Mouse (Mus musculus) embryonic facial prominence, embryonic 12.5 days (tissue): ENCODE measurements at regions not wholly inside any gene's neighbourhood (a gene's known extent, or its start where the extent isn't known, plus 50 kb on each side); places are given as distances from the start of the nearest gene placed in this dataset.

Experiments
- ATAC-seq: fragments of 200-750 bp; cut with Nextera tagmentation; 2 replicates; pipeline ENCODE4 v1.8.0; 2017; ENCODE audit not compliant: insufficient number of reproducible peaks, insufficient read depth, low FRiP score, low TSS enrichment
- H3K27ac ChIP-seq: fragments of 300-500 bp; sonication (generic); 2 replicates; pipeline ENCODE4 v1.5.1; 2016; ENCODE audit warnings: mild to moderate bottlenecking
- H3K27me3 ChIP-seq: fragments of 300-500 bp; sonication (generic); 2 replicates; pipeline ENCODE4 v1.6.1; 2016; ENCODE audit warnings: mild to moderate bottlenecking, moderate library complexity
- H3K36me3 ChIP-seq: fragments of 300-500 bp; sonication (generic); 2 replicates; pipeline ENCODE4 v1.6.1; 2016; ENCODE audit warnings: mild to moderate bottlenecking
- H3K4me1 ChIP-seq: fragments of 300-500 bp; sonication (generic); 2 replicates; pipeline ENCODE4 v1.6.1; 2016
- H3K4me2 ChIP-seq: fragments of 300-500 bp; sonication (generic); replicated peaks from 2 replicates; pipeline ENCODE4 v1.6.1; 2016; ENCODE audit warnings: mild to moderate bottlenecking, moderate library complexity
- H3K4me3 ChIP-seq: fragments of 300-500 bp; sonication (generic); 2 replicates; pipeline ENCODE4 v1.5.1; 2016; ENCODE audit warnings: mild to moderate bottlenecking
- H3K9ac ChIP-seq: fragments of 300-500 bp; sonication (generic); 2 replicates; pipeline ENCODE4 v1.6.1; 2016; ENCODE audit warnings: mild to moderate bottlenecking, moderate library complexity
- H3K9me3 ChIP-seq: fragments of 300-500 bp; sonication (generic); 2 replicates; pipeline ENCODE4 v1.6.1; 2016; ENCODE audit warnings: mild to moderate bottlenecking, moderate library complexity
- WGBS: fragments of 180-500 bp; shearing (Covaris S2); methylation state at CpG from one replicate; pipeline ENCODE4 v1.1.7; 2016; 5-methylcytosine and 5-hydroxymethylcytosine counted together

DNA sequence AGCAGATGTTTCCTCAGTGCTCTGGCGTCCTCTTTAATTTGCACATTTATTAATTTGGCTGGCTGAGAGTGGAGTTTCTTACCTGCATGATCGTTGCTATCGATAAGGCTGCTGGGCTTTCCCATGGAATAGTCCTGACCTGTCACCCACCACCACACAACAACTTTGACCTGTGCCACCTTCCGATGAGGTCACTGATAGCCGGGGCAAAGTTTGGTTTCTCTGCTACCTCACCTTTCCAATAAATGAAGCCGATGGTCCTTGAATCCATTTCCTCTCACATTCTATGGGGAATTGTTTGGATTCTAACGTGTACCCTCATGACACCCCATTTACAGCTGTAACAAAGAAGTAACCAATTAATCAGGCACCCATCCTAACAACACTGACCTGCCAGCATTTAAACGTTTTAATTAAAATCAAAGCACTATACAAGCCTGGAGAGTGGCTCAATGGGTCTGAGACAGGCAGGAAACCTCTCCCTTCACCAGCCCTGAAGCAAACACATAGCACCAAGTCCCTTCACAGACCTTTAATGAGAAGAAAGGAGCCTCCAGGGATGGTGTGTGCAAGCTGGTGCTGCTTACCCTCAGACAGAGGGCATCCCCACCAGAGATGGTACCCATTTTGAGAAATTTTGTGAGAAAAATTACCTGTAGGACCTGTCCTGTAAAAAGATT is 278.9 kb upstream of the Pou3f3 start:
- H3K27me3 ChIP-seq, result peaks cover 3% of the 10 kb centered on the region; the same call in 1 of the 2 replicates
- no peak overlapping the region for H3K27ac ChIP-seq
- ATAC-seq, result no peak
- no peak overlapping the region for H3K4me3 ChIP-seq
- H3K36me3 ChIP-seq, result no peaks in the 10 kb centered on the region
- H3K9ac ChIP-seq, result no peak overlapping the region
- WGBS, result 71% methylated on average over 8 of the region's 8 CpGs
- H3K9me3 ChIP-seq, result no peaks in the 10 kb centered on the region
- 0 out of 2 replicates have a peak, but pooled peaks cover 5% of the 10 kb centered on the region for H3K4me1 ChIP-seq
- H3K4me2 ChIP-seq, result no peak overlapping the region

GRCm38 (mm10) chr1:42417815-42418214 is 277.8 kb upstream of the Pou3f3 start:
- no peaks in the 10 kb centered on the region for H3K36me3 ChIP-seq
- 0 out of 2 replicates have a peak, but pooled peaks cover 5% of the 10 kb centered on the region for H3K4me1 ChIP-seq
- no peak overlapping the region for H3K9ac ChIP-seq
- no peaks in the 10 kb centered on the region for H3K9me3 ChIP-seq
- peaks cover 3% of the 10 kb centered on the region; the same call in 1 of the 2 replicates for H3K27me3 ChIP-seq
- no peak overlapping the region for H3K27ac ChIP-seq
- 33% methylated on average over 4 of the region's 4 CpGs for WGBS
- no peak overlapping the region for H3K4me2 ChIP-seq
- no peak overlapping the region for H3K4me3 ChIP-seq
- ATAC-seq, result no peak

GRCm38 (mm10) chr1:42418233-42418632 is 277.3 kb upstream of the Pou3f3 start:
- no peak overlapping the region for H3K9ac ChIP-seq
- WGBS, result 58% methylated on average over 1 of the region's 1 CpGs
- no peak for ATAC-seq
- H3K27me3 ChIP-seq, result peaks cover 3% of the 10 kb centered on the region; the same call in 1 of the 2 replicates
- no peak overlapping the region for H3K27ac ChIP-seq
- no peaks in the 10 kb centered on the region for H3K36me3 ChIP-seq
- 0 out of 2 replicates have a peak, but pooled peaks cover 5% of the 10 kb centered on the region for H3K4me1 ChIP-seq
- no peak overlapping the region for H3K4me2 ChIP-seq
- no peaks in the 10 kb centered on the region for H3K9me3 ChIP-seq
- H3K4me3 ChIP-seq, result no peak overlapping the region

DNA sequence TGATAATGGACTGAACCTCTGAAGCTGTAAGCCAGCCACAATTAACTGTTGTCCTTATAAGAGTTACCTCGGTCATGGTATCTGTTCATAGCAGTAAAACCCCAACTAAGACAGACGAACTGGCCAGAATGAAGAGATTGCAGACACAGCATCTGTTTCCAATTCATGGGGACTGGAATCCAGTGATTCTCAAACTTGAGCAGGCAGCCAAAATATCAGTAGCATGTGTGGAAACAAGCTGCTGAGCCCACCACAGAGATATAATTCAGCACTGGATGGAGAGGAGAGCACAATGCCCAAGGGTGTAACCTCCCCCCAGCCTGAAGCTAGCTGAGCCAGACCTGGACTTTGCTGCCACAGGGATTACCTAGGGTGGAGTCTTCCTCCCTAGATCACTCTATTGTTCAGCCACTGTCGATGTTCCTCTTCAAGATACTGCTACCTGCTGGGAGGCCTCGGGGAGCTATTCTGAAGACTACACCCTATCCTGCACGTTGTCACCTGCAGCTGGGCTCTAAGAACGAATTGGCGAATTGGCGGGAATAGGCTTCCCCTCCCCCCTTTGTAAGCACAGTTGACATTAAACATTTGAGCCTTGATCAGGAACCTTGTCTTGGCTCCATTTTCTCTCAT is 259.1 kb upstream of the Pou3f3 start:
- H3K4me1 ChIP-seq, result peaks cover 6% of the 10 kb centered on the region
- no peaks in the 10 kb centered on the region for H3K27me3 ChIP-seq
- H3K27ac ChIP-seq, result no peak overlapping the region
- no peaks in the 10 kb centered on the region for H3K36me3 ChIP-seq
- H3K4me2 ChIP-seq, result no peak overlapping the region
- ATAC-seq, result no peak
- 48% methylated on average over 8 of the region's 8 CpGs for WGBS
- H3K4me3 ChIP-seq, result no peak overlapping the region
- H3K9me3 ChIP-seq, result no peaks in the 10 kb centered on the region
- H3K9ac ChIP-seq, result no peak overlapping the region

DNA sequence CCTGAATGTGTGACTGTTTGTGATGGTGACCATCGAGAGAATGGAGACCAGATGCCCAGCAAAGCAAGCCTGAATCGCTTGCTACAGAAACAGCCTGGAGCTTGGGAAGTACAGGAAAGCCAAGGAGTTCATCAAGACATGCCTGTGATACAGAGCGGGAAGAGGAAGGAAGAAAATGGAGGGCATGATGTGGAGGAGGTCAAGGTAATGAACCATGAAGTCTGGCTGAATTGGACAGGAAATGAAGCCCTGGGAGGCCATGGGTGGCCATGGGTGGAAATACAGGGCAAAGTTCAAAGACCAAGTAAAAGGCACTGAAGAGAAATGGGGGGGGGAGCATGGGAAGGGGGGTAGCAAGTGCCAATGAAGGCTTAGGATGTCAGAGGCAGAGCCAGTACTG is 227.2 kb upstream of the Pou3f3 start:
- no peak overlapping the region for H3K27ac ChIP-seq
- ATAC-seq, result no peak
- no peak overlapping the region for H3K9ac ChIP-seq
- 64% methylated on average over 3 of the region's 3 CpGs for WGBS
- H3K4me1 ChIP-seq, result no peaks in the 10 kb centered on the region
- H3K27me3 ChIP-seq, result no peaks in the 10 kb centered on the region
- no peaks in the 10 kb centered on the region for H3K36me3 ChIP-seq
- H3K4me3 ChIP-seq, result no peak overlapping the region
- no peaks in the 10 kb centered on the region for H3K9me3 ChIP-seq
- H3K4me2 ChIP-seq, result no peak overlapping the region

DNA sequence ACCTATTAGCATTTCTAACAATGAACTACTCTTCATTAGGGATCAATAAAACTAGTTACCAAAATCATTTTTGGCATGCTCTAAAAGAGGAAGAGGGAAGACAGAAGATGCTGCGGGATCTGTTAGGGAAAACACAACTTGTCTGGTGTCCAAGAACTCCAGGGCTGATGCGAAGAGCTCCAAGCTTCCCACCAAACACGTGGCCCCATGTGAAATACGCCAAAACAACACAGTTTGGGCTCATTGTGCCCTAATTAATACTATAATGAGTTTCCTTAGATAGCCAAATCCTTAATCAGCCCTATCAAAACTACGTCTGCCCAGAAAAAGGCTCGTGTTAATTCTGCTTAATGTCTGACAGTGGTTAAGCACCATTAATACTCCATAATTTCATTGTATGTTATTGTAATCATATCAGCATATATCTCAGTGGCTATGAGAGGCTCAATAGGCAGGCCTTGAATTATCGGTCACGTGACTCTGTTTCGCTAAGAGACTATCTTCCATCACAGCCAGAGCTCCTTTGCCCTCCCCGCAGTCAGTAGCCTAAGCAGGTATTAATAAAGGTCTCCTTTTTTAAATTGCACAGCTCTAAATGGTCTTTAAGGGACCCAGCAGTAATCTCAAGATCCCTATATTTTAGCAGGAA is 223.6 kb upstream of the Pou3f3 start:
- H3K9me3 ChIP-seq, result no peaks in the 10 kb centered on the region
- WGBS, result 86% methylated on average over 10 of the region's 10 CpGs
- no peak overlapping the region for H3K9ac ChIP-seq
- no peaks in the 10 kb centered on the region for H3K36me3 ChIP-seq
- no peak for ATAC-seq
- no peak overlapping the region for H3K4me3 ChIP-seq
- no peak overlapping the region for H3K27ac ChIP-seq
- H3K4me2 ChIP-seq, result no peak overlapping the region
- H3K4me1 ChIP-seq, result no peaks in the 10 kb centered on the region
- H3K27me3 ChIP-seq, result no peaks in the 10 kb centered on the region

DNA sequence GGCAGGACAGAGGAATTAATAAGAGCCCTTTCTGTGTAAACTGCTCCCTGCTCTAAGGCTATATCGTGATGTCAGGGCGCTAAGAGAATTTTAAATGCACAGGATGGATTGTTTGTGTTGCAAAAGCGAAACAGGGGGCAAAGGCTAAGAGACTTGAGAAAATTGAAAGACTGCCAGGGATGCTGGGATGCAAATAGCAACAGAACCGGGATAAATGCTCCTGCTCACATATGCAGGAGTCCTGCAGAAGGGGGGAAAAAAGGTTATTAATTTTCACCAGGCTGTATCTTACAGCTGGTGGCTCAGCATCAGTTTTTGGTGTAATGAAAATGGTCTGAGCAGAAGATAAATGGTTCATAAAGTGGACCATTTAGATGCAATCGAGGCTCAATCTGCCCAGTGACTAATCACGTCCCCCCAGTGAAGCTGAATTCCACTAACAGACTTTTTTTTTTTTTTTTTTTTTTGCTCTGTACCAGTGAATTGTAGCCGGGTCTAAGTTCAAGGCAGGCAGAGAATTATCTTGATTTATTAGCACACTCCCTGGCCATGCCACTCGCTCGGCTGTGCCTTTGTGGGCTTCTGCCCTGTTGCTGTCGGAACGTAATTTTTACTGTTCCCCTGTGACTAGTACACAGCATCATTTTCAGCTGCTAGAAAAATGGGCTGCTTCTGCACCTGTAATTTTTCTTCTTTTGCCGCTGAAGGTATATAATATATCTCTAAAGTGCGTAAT is 222.9 kb upstream of the Pou3f3 start:
- no peak overlapping the region for H3K4me2 ChIP-seq
- whole genome bisulfite sequencing, result 63% methylated on average over 13 of the region's 13 CpGs
- H3K4me1 ChIP-seq, result no peaks in the 10 kb centered on the region
- no peak overlapping the region for H3K9ac ChIP-seq
- H3K9me3 ChIP-seq, result no peaks in the 10 kb centered on the region
- no peak for ATAC-seq
- no peaks in the 10 kb centered on the region for H3K36me3 ChIP-seq
- no peak overlapping the region for H3K27ac ChIP-seq
- H3K27me3 ChIP-seq, result no peaks in the 10 kb centered on the region
- H3K4me3 ChIP-seq, result no peak overlapping the region

- no peak overlapping the region for H3K27ac ChIP-seq
- H3K36me3 ChIP-seq, result no peaks in the 10 kb centered on the region
- no peaks in the 10 kb centered on the region for H3K4me1 ChIP-seq
- ATAC-seq, result no peak
- H3K4me3 ChIP-seq, result no peak overlapping the region
- H3K9me3 ChIP-seq, result no peaks in the 10 kb centered on the region
- no peaks in the 10 kb centered on the region for H3K27me3 ChIP-seq
- no peak overlapping the region for H3K9ac ChIP-seq
- H3K4me2 ChIP-seq, result no peak overlapping the region
- WGBS, result 77% methylated on average over 8 of the region's 8 CpGs
These were observed 221.4 kb upstream of the Pou3f3 start for GRCm38 (mm10) chr1:42474197-42474596.

DNA sequence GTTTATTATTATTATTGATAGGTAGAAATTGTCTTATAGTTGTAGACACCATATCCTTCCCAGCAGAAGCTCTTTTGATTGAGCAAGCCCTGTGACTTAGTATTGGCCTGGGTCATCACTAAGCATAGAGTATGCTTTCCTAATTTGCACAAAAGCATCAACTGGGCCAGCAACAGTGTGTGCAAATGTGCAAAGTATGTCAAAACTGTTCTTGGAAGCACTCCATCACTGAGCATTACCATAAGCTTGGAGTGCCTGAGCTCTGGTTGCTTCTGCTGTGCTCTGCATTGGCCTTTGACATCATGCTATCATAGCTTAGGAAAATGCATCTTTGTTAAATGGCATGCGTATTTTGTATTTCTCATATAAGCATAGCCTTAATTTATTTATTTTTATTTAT is 220.7 kb upstream of the Pou3f3 start:
- Histone ChIP-seq H3K9ac (no peak overlapping the region), H3K4me3 (no peak overlapping the region), H3K4me2 (no peak overlapping the region), H3K9me3 (no peaks in the 10 kb centered on the region), H3K36me3 (no peaks in the 10 kb centered on the region), H3K4me1 (no peaks in the 10 kb centered on the region), H3K27ac (no peak overlapping the region), H3K27me3 (no peaks in the 10 kb centered on the region)
- ATAC-seq, result no peak
- 96% methylated on average over 1 of the region's 1 CpGs for WGBS

- no peaks in the 10 kb centered on the region for H3K36me3 ChIP-seq
- WGBS, result 74% methylated on average over 2 of the region's 2 CpGs
- ATAC-seq, result no peak
These were observed 219.9 kb upstream of the Pou3f3 start for GRCm38 (mm10) chr1:42475629-42476028.

DNA sequence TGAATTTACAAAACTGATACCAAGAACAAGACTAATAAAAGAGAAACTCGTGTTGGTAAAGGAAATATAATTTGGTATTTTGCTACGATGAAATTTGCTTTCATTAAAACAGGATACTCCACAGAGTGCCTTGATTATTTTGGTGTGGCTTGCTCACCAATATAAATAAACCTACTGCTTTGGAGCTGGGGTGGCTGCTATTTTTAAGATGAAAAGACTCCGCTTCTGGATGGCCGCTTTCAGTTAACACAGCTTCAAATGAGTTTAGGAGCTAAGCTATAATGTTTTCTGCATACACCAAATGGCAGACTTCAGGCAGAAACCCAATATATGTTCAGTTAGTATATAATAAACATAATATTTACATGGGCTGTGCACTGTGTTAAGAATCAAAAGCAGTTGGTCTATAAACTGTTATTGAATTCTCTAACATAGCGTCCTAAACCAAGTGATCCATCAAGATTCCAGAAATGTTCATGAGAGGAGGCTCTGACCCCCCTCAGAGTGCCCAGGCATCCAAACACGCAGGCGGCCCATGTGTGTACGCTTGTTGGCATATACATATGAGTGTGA is 215.1 kb upstream of the Pou3f3 start:
- Histone ChIP-seq H3K9ac (no peak overlapping the region), H3K4me3 (no peak overlapping the region), H3K4me1 (no peaks in the 10 kb centered on the region), H3K27ac (no peak overlapping the region), H3K27me3 (no peaks in the 10 kb centered on the region), H3K36me3 (no peaks in the 10 kb centered on the region), H3K9me3 (no peaks in the 10 kb centered on the region), H3K4me2 (no peak overlapping the region)
- no peak for ATAC-seq
- WGBS, result 70% methylated on average over 8 of the region's 8 CpGs

More at GRCm38 (mm10) chr1:42475629-42476028, 219.9 kb upstream of the Pou3f3 start:
- Histone ChIP-seq H3K4me2 (no peak overlapping the region), H3K4me3 (no peak overlapping the region), H3K27me3 (no peaks in the 10 kb centered on the region), H3K9ac (no peak overlapping the region), H3K4me1 (no peaks in the 10 kb centered on the region), H3K9me3 (no peaks in the 10 kb centered on the region), H3K27ac (no peak overlapping the region)
